Mouse (Mus musculus) frontal cortex, postnatal 10 days (tissue): ENCODE data around the gene Prmt7.
"Not testable (repeated sequence)": the region's sequence is repeated elsewhere in the genome, so short reads cannot be mapped to it uniquely, and the experiment has no call there.

Experiments
- DNase-seq, 2 experiments: peaks; one replicate each; pipeline ENCODE4 v3.0.0; 2022; ENCODE audit warnings: low spot score in 2 of 2, mixed read lengths in 1 of 2

Gene Prmt7

GRCm38 (mm10) chr8:106210821-106211345 lies at the start of gene Prmt7, which contains the start of gene Slc7a6os:
TSS of gene Prmt7 (plus strand) at chr8:106210936.
TSS of gene Slc7a6os (minus strand) at chr8:106210935.
- peak; percentile 91 to 95 for DNase-seq

- DNase-seq, result no peak
These were observed 47.5 kb upstream of the Prmt7 start for GRCm38 (mm10) chr8:106163251-106163650.

- DNase-seq, result peak; percentile 57 to 61
These were observed 45.3 kb upstream of the Prmt7 start for GRCm38 (mm10) chr8:106165460-106165859.

- peak; percentile 75 to 86 for DNase-seq
These were observed 42.2 kb upstream of the Prmt7 start, which contains the start of gene Slc7a6 for GRCm38 (mm10) chr8:106168356-106169016. TSS of gene Slc7a6 (plus strand) at chr8:106168857.

GRCm38 (mm10) chr8:106169017-106169933 lies 41.5 kb upstream of the Prmt7 start:
- DNase-seq, result peak in 1 of 2 experiments; percentile 42

- DNase-seq, result no peak
These were observed 40.7 kb upstream of the Prmt7 start for GRCm38 (mm10) chr8:106169934-106170480.

GRCm38 (mm10) chr8:106173566-106173965 lies 37.2 kb upstream of the Prmt7 start:
- no peak for DNase-seq

GRCm38 (mm10) chr8:106176891-106177290 lies 33.8 kb upstream of the Prmt7 start:
- DNase-seq, result no peak

GRCm38 (mm10) chr8:106177594-106177993 lies 33.1 kb upstream of the Prmt7 start:
- DNase-seq, result no peak

- no peak for DNase-seq
These were observed 32.3 kb upstream of the Prmt7 start for GRCm38 (mm10) chr8:106178428-106178827.

- DNase-seq, result no peak
These were observed 25.0 kb upstream of the Prmt7 start for GRCm38 (mm10) chr8:106185628-106186270.

GRCm38 (mm10) chr8:106186394-106186793 lies 24.3 kb upstream of the Prmt7 start:
- no peak for DNase-seq

- DNase-seq, result no peak
These were observed 21.6 kb upstream of the Prmt7 start for GRCm38 (mm10) chr8:106189162-106189561.

- no peak for DNase-seq
These were observed 19.1 kb upstream of the Prmt7 start for GRCm38 (mm10) chr8:106191639-106192038.

GRCm38 (mm10) chr8:106193162-106193561 lies 17.6 kb upstream of the Prmt7 start:
- no peak for DNase-seq

GRCm38 (mm10) chr8:106194062-106194461 lies 16.7 kb upstream of the Prmt7 start:
- DNase-seq, result no peak

GRCm38 (mm10) chr8:106198741-106199140 lies 12.0 kb upstream of the Prmt7 start:
- DNase-seq, result no peak

- DNase-seq, result not testable (repeated sequence)
These were observed 11.1 kb upstream of the Prmt7 start for GRCm38 (mm10) chr8:106199596-106199995.

- peak in 1 of 2 experiments; percentile 47 for DNase-seq
These were observed 553 bp upstream of the Prmt7 start for GRCm38 (mm10) chr8:106210035-106210731.

- no peak for DNase-seq
These were observed 685 bp downstream of the Prmt7 start for GRCm38 (mm10) chr8:106211421-106211820.

- DNase-seq, result no peak
These were observed 3.2 kb downstream of the Prmt7 start for GRCm38 (mm10) chr8:106213959-106214358.
